Mouse (Mus musculus): ENCODE results near the gene Bcl6.

Gene Bcl6

DNA sequence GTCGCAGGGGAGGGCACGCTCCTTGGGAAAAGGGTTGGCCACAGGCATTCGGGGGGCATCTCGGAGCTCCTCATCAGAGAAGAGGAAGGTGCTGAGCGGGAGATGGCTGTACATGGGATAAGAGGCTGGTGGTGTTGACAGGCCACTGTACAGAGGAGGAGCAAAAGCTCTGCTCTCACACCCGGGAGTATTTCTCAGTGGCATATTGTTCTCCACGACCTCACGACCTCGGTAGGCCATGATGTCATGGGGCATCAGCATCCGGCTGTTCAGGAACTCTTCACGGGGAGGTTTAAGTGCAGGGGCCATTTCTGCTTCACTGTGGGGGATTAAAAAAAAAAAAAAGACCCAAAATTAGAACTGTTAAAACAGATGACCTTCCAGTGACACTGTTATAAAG lies 15.8 kb downstream of the Bcl6 start:
- DNase-seq (ENCODE audit: low spot score), result no peak

DNA sequence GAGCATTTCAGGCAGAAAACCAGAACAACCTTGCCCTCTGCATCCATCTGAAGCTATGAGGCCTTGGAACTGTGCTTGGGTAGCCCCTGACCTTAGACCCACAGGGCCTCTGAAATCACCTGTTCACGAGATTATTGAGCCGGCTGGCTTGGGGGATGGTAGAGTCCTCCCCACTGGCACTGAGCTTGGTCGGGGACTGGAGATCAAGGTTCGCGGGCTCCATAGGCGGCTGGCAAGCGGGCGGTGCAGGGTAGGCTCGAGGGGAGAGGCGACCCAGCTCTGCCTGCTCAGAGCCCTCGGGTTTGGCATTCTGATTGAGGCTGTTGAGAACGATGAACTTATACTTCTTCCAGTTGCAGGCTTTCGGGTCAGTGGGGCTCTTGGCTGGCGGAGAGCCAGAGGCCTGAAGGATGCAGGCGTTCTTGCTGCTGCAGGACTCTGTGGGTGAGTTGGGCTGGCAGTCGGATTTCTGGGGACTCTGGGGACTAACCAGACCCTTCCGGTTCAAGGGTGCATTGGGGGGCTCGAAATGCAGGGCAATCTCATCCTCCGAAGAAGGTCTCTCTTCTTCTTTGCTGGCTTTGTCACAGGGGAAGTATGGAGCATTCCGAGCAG lies 16.4 kb downstream of the Bcl6 start:
- no peak for DNase-seq (ENCODE audit: low spot score)

DNA sequence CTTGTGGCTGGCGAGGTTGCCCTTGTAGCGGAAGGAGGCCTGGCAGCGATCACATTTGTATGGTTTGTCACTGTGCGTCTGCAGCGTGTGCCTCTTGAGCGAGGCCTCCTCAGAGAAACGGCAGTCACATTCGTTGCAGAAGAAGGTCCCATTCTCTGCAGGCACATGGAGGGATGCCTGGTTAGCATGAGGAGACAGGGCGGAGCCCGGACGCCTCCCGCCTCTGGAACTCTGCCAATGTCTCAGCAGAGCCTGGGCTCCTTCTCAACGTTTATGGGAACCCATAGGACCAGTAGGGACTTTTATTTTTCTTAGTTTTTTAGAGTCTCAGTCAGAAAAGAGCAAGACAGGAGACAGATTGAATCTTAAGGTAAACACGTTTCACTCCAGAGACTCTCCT lies 18.7 kb downstream of the Bcl6 start:
- no peak for DNase-seq (ENCODE audit: low spot score)

DNA sequence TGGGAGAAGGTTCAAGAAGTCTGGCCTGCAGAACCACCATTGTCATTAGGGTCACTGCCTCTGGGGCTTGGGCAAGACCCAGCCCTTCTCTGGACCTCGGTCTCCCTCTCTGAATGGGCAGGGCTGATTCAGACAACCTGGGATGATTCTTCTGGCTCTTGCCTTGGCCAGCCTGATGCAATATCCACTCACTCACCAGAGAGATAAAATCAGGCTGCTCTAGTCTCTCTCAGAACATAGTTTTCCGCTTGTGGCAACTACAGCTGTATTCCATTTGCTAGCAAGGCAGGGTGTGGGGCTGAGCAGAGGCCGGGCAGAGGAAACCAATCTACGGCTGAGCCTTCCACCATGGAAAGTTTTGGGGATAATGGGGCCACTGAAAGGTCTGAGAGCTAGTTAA lies 19.8 kb downstream of the Bcl6 start:
- DNase-seq (ENCODE audit: low spot score), result no peak

DNA sequence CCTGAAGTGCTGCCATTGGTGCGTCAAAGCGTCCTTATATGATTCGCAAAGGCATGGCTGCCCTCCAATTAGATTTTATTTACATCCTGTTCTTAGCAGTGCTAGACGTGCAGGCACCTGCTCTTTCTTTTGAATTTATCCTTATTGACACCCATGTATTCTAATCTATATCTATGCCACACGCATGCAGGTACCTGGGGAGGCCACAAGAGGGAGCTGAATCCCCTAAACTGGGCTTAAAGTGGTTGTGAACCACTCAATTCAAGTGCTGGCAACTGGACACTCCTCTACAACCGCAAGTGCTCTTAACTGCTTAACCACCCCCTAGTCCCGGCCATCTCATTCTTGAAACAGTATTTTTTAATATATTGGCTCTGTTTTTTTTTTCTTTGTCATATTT lies 21.4 kb downstream of the Bcl6 start:
- no peak for DNase-seq (ENCODE audit: low spot score)

DNA sequence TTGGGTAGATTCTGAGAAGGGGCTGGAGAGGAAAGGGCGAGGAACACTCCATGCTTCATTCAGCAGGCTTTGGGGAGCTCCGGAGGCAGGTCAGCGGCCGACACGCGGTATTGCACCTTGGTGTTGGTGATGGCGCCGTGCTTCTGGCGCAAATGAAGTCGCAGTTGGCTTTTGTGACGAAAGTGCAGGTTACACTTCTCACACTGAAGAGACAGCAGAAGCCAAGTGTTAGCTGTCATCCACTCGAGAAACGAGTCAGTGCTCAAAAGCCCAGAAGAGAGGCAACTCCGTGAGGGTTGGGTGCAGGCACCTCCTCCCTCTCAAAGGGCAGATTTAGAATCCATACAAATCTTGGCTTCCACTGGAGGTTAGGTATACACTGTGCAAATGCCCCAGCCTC lies 22.6 kb downstream of the Bcl6 start:
- no peak for DNase-seq (ENCODE audit: low spot score)

DNA sequence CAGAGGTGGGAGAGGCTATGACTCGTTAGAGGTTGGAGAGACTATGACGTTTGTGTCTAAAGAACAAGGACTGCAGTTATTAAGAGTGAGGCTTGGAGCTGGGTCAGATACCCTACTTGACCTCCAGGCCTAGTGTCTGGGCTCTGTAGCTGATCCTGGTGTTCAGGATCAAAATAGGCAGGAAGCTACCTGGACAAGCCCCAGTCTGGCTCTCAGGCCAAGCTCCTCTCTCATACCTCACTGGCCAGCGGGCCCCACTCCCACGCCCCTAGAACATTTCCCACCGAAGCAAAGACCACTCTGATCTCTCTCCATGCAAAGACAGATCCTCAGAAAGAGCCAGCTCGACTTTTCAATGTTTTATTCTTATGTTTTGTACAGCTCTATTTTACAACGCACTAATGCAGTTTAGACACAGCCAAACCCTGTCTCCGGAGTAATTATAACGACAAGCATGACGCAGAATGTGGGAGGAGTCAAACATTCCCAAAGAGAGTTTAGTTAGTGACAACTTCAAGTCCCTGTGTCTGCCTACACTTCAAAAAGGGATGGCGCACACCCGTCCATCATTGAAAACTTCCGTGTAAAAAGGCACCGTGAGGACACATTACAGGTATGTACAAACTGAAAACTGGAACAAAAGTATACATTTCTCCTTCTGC lies 23.8 kb downstream of the Bcl6 start:
- no peak for DNase-seq (ENCODE audit: low spot score)

DNA sequence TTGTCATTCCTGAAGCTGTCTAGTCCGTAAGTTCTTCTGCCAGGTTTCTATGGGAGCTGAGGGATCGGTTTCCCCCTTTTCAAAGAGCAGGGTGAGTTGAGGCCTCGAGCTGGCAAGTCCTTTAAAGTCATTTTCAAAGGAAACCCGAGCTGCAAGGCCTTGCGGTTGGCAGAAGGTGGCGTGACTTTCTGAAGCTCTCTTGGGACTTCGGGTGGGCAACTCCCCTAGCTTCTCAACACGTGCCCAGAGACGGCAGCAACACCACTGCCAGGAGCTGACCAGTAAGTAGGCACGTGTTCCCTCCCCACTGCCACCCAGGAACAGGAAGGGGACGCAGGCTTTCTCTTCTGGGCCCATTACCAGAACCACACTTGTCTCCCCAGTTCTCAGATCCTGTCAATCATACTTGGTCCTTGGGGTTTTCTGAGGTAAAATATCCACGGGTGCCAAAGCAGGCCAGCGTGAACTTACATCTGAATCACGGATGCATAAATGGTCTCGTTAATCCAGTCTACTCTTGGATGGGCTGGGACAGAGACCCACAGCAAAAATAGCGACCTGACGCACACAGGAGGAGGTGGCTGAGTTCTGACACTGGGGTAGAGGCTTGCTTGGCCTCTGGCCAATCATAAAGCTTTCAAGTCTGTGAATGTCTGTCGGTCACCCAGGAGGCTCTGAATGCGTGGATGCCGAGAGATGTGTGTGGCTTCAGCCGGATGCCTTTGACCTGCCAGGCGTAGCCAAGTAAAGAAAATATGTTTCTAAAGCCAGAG lies 24.6 kb downstream of the Bcl6 start:
- no peak for DNase-seq (ENCODE audit: low spot score)

DNA sequence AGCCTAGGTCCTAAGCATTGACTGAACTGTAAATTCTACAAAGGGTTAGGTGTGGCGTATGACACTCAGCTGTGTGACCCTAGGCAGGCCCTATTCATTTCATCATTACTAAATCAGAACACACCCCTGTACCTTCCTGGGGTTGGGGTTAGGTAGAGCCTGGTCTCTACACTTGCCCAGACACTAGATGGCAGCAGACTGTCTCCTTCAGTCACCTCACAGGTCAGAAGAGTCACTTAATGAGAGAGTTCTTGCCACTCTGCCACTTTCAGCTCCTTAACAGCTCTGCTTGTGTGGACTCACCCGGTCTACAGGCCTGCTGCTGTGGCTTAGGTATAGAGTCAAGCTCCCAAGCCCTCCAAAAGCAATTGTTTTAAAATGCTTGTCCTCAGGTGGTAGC lies 26.3 kb downstream of the Bcl6 start:
- no peak for DNase-seq (ENCODE audit: low spot score)

DNA sequence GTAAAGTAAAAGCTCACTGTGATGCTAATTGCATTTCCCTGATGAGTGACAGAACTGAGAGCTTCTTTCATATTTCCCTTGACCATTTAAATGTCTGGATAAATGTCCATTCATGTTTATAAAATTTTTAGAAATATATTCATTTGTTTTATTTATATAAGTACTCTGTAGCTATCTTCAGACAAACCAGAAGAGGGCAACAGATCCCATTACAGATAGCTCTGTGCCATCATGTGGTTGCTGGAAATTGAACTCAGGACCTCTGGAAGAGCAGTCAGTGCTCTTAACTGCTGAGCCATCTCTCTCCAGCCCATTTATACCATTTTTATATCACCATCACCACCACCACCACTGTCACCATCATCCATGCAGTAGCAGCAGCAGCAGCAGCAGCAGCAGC lies 29.7 kb downstream of the Bcl6 start:
- no peak for DNase-seq (ENCODE audit: low spot score)

DNA sequence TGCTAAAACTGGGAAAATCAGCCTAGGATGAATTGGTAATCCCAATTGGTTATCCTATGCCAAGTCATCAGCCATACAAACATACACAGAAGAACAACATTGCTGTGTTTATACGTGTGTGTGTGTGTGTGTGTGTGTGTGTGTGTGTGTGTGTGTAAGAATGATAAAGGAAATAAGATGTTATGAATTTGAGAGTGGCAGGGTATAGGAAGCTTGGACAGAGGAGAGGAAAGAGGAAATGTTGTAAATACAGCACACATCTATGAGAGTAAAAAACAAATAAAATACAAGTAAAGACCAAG lies 34.7 kb downstream of the Bcl6 start:
- DNase-seq (ENCODE audit: low spot score), result no peak

DNA sequence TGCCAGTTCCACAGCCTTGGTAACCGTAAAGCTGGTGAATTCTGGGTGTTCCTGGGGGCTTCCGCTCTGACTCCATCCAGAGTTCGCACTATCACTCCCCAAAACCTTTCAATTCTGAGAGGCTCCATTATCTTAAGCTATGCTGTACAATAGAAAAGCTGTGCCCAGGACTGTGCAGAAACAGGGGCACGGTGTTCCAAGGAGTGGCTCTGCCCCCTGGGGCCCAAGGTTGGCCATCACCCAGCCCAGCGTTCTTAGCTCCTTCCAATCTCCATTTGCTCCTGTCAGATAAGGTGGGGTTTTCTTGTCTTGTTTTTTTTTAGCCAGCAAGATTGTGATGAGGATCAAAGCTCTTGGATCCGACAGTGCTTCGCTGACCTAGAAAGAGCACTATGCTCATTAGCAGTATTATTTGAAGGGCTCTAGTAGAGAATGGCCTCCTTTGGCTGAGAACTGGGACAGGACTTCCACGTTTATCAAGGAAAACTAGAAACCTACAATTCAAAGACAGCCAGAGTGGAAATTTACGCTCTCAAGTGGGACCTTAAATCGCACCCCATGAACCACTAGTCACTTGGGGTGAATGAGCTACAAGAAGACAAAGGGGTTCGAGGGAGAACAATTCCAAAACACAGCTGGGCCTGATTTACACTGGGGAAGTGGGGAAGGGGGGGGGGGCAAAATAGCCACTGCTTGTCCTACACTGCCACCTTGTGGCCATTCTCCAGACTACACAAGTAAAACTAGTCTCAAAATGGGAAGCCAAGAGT lies 35.3 kb downstream of the Bcl6 start:
- no peak for DNase-seq (ENCODE audit: low spot score)

DNA sequence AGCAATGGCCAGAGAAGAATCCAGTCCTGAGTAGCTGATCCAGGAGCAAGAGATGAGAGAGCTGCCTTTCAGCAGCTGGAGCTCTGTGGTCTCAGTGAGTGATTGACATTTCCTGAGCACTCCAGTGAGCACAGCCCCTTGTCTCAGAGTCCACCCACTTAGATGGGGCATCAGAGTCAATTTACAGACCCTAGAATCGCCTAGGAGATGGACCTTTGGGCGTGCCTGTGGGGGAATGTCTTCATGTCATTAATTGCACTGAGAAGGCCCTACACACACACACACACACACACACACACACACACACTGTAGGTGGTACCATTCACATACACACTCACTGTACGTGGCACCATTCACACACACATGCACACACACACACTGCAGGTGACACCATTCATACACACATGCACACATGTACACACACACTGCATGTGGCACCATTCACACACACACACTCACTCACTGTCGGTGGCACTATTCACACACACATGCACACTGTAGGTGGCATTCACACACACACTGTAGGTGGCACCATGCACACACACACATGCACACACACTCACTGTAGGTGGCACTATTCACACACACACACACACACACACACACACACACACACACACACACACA lies 36.4 kb downstream of the Bcl6 start:
- no peak for DNase-seq (ENCODE audit: low spot score)

DNA sequence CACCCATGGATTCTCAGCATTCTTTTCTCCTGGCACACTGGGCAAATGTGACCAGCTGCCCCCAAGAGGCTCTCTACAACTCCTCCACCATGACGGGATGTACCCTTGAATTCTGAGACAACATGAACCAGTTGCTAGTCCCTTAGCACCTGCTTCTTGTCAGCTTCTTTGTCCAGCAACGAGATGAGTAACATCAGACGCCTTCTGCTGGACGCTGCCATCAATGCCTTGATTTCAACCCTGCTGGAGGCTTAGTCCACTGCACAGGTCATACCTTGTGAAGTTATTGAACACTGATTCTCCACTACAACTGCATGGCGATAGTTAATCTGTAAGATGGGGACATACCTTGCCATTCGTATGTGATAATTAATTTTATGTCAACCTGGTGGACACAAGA lies 41.0 kb downstream of the Bcl6 start:
- DNase-seq (ENCODE audit: low spot score), result no peak

DNA sequence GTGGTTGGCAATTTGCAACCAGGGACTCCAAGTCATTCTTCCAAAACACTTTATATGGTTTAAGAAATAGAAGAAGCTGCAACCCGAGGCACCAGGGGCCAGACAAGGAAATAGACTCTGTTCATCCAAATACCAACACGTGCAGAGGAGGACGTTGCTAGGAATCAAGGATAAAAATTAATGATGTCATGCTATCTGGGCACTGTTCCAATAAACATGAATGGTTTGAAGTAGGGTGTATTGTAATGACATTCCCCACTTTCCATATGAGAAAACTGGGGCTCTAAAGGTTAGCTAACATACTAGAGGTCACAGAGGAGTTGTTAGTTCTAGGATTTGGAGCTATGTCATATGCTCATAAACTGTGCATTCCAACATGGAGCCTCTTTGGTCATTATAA lies 43.9 kb downstream of the Bcl6 start:
- no peak for DNase-seq (ENCODE audit: low spot score)

DNA sequence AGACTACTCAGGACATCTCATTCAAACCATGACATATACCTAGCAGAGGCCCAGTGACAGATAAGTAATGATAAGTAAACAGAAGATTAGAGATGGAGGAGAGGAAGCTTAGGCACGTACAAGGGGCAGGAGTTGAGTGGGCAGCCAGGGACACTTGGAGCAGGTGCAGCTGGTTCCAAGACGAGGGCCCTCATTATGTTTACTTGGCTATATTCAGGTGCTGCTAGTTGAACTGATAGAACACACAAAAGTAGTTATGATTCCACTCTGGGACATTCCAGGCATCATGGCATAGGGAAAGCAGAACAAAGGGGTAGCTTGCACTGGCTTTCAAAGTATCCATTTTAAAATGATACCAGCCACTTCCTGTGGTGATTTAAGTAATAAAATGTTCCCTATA lies 54.3 kb downstream of the Bcl6 start:
- DNase-seq (ENCODE audit: low spot score), result no peak

DNA sequence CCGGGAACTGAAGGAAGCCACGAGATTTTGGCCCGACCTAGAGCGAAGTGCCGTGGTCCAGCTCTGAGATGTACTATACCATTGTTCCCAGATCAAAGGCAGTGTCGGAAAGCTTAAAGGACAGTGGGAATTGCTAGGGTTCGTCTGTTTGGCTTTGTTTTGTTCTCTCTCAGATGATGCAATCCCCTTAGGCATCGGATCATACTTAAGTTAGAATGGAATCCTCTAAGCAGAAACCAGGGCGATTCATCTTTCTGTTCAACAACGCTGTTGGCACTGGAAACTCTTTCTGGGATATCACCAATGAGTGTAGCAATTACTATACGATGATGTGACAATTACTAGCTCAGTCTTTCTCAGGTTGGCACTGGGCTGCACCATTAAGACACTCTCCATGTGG lies 56.4 kb downstream of the Bcl6 start, which contains the start of gene Rtp2:
Gene Rtp2 (minus strand): TSS at position 101 of the 400 bp plus-strand sequence.
- no peak for DNase-seq (ENCODE audit: low spot score)

DNA sequence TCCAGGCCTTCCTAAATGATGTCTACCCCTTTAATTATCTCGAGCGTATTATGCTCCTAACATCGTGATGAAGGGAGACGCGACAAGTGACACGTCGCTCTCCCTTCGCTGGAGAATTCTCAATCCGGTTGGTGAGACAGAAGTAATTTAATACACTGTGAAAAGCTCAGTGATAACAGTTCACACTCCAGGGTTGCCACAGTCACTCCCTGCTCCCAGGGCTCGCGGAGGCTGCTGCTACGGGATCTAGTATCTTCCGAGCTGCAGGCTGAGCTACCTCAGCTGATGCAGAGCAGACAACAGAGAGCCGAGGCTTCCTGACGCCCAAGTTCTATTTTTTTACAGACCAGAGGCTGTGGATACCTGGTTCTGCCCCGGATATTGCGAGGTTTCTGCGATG lies 57.4 kb downstream of the Bcl6 start:
- no peak for DNase-seq (ENCODE audit: low spot score)

DNA sequence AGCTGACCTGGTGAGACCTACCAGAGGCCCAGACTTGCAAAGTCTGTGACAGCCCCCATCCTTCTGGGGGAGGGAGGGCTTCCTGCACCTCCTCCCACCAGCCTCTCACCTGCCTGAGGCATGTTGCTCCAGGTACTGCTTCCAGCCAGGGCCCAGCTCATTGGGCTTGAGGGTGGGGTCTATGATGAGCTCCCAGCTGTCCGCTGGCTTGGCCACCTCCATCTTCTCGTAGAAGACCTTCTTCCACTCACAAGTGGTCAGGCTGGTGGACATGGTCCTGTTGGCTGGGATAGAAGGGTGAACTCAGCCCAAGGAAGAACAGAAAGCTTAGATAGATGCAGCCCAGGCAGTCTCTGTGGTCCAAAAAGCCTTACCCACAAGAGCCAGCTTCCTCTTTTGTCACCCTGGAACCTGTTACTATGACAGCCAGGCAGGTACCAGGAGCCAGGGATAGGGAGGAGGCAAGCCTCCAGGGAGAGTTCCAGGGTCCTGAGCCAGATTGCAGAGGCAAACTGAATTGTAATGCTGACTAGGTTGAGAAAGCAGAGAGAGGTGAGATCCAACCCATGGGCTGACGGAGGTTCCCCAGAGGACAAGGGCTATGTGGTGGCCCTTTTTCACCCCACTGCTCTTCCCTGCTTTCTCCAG lies 58.1 kb downstream of the Bcl6 start:
- DNase-seq (ENCODE audit: low spot score), result no peak

DNA sequence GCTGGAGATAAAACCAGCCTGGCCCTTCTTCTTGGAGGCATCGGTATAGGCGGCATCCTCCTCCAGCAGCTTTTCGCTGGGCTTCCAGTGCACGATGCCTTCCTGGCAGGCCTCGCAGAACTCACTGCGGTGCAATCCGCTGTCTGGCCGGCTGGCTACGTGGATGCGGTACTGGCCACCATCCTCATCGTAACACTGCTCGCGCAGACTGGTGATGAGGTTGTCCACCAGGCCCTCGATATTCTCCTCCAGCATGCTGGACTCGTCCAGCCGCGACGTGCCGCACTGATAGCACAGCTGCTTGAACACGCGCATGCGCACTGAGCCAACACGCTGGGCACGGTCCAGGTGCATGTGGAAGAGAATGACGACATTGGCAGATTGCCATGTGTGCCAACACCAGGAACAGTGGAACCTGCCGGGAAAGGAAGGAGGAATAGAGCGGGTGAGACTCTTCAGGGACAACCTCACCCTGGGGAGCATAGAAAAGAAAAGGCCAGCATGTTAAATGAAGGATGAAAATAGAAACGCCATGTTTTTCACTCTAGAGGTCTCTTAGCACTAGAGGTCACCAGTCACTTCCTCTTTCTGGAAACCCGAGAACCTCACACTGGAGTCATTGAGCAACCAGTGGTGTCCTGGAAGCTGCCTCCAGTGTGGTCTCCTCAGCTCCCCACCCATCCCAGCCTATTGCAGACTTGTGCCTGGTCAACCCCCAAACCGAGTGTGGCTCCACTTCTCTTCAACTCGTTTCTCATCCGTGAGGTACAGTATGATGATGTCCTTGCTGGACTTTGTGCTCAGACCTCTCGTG lies 61.1 kb downstream of the Bcl6 start:
- DNase-seq (ENCODE audit: low spot score), result no peak

DNA sequence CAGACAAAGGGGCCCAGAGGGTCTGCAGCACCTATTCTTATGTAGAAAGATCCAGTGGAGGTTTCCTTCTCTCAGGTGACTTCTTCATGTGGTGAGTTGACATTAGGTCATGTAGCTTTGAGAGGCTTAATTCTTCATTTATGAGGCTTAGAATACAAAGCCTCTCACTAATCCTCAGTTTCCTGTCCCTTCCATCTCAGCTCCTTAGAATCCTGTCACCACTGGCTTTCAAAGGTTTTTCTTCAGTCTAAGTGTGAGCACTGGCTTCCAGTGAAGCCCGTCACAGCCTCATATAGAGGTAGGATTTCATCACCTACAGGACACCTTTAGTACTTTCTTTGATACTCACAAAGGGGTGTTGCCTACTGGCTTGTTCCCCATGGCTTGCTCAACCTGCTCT lies 65.7 kb downstream of the Bcl6 start:
- no peak for DNase-seq (ENCODE audit: low spot score)
